Mouse (Mus musculus) cerebellum, postnatal 10 days (tissue): ENCODE measurements around the gene Nf1.

Experiments used
- DNase-seq, 2 experiments: peaks; one replicate each; pipeline ENCODE4 v3.0.0; 2021; ENCODE audit warnings: mixed read lengths in 2 of 2

Gene Nf1

DNA sequence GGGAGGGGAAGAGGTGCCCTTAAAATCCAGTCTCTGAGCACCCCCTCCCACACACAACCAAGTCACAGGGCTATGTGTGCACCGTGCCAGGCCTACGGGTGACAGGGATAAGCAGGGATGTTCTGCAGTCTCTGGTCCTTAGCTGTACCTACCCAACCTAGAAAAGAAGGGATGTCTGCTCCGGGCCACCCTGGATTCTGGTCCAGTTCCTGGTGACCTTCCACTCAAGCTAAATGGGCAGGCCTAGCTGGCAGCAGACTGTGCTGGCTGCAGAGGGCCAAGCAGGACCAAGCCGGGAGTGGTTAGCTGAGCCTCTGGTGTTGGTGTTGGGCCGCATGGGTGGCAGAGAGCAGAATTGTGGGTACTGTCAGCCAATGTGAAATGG lies 252.1 kb downstream of the Nf1 start:
- DNase-seq = peak; percentile 60 to 72

GRCm38 (mm10) chr11:79593495-79593894 lies 254.0 kb downstream of the Nf1 start:
- DNase-seq = peak in 1 of 2 experiments; percentile 28

DNA sequence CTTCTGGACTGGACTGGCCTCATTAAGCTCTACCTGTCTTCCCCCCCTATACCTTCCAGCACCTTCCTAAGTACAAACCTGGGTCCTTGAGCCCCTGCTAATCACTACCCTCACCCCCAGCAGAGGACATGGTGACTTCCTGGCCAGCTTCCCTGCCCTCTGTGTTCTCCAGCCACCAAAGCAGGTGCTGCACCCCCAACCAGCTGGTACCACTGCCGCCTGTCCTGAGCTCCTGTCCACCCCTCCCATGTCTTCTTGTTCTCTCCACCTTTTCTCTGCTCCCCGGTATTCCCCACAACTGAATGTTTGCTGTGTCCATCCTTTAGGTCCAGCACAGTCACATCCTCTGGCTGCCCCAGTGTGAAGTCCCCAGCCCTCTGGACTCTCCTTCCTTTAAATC lies 271.0 kb downstream of the Nf1 start:
- peak in 1 of 2 experiments; percentile 46 for DNase-seq

- peak; percentile 57 for DNase-seq
Observed at GRCm38 (mm10) chr11:79611011-79611666, 271.6 kb downstream of the Nf1 start.

- DNase-seq = peak in 1 of 2 experiments; percentile 44
Observed at GRCm38 (mm10) chr11:79612046-79612600, 272.6 kb downstream of the Nf1 start.

DNA sequence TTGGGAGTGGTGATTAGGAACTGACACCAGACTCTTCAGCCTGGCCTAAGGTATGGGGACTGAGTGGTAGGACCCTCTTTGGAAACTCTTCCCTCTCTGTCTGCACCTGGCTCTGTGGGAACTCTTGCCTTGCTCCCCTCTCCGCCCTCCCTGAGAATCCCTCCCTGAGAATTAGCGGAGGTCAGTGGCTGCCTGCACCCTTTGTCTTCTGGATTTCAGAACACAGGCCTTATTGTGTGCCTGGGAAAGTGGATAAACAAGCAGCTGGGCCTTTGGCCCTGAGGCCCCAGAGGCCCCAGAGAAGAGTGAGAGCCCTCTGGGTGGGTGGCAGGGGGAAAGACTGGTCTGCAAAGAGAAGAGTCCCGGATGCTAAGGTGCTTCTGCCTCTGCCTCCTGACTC lies 273.6 kb downstream of the Nf1 start:
- no peak for DNase-seq

GRCm38 (mm10) chr11:79613711-79614110 lies 274.2 kb downstream of the Nf1 start:
- DNase-seq = no peak

DNA sequence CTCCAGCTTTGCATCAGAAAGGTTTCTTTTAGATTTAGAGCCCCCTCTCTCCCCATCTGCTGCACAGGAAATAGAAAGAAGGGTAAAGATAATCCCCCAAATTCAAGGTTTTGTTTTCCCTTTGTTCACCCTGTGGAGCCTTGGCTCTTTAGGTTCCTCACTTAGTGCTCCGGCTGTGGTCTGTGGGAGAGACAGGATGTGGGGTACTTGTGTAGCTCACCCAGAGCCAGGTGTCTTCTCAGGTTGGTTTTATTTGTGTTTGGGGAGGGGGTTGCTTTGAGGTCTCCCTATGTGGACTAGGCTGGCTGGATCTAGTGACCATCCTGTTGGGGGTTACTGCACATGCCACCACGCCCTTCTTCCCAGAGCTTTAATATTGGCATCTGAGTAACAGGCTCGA lies 275.4 kb downstream of the Nf1 start:
- no peak for DNase-seq

DNA sequence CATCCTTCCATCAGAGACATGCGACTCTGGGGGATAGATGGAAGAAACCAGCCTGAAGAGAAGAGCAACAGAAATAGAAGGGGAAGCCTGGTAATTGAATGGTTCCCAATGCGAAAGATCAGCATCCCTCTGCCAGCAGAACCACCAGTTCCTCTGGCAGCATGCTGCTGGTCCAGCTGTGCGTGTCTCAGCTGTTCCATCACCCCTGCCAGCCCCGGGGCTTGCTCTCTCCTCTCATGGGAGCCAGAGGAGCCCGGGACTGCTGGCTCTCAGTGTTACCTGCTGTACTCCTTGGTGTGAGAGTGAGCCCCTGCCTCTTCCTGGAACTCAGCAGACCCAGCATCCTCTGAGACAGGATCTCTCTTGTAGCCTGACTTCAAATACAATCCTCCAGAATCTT lies 276.4 kb downstream of the Nf1 start:
- peak in 1 of 2 experiments; percentile 48 for DNase-seq

DNA sequence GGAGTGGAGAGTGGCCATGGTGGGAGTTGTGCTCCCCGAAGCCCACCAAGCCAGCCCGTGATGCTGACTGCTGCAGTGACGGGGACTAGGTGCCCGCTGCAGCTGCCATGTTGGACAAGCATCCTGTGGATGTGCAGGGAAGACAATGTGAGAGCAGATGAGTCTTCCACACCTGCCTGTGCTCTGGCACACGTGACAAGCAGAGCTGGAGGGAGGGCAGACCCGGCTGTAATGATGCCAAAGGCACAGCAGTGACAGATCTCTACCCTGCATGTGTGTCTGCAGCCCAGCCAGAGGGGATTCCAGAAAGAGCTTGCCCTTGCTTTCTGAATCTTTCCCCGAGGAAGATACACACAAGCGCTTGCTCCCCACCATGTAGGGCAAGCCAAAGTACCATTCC lies 278.5 kb downstream of the Nf1 start:
- DNase-seq = peak; percentile 66 to 74

DNA sequence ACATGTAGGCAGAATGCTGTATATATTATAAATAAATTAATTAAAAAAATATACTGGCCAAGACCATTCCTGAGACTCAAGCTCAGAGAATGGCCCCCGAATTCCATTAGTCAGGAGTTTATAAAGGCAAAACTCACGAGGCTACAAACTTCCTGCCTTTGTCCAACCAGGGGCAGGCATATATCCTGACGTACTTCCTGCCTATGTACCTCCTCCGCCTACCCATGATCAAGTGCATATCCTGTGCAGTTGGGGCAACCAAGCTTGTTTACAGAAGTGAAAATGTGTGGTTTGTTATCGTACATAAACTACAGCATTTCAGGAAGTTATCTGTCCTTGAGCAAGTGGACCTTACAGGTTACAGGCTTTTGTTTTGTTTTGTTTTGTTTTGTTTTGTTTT lies 283.5 kb downstream of the Nf1 start:
- DNase-seq = no peak

DNA sequence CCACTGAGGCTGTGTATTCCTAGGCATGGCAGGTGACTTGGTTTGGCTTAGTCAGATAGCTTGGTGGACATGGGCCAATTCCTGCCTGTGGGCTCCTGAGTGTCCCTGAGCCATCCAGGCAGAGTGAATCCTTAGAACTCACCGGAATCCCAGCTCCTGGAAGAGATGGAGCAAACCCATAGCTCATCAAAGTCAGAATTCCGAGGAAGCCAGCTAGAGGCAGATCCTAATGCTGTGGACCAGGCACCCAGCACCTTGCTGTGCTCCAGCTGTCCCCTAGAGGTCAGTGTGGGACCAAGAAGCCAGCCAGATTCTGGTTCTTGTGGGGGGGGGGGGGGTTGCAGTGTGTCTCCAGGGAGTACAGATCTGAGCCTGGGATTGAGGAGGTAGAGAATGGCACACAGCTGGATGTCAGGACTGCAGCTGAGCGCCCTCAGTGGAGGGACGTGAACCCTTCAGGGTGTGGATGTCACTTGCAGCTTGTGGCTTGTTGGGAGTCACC lies 285.4 kb downstream of the Nf1 start:
- peak; percentile 81 to 85 for DNase-seq

- no peak for DNase-seq
Observed at GRCm38 (mm10) chr11:79628716-79629115, 289.2 kb downstream of the Nf1 start.

DNA sequence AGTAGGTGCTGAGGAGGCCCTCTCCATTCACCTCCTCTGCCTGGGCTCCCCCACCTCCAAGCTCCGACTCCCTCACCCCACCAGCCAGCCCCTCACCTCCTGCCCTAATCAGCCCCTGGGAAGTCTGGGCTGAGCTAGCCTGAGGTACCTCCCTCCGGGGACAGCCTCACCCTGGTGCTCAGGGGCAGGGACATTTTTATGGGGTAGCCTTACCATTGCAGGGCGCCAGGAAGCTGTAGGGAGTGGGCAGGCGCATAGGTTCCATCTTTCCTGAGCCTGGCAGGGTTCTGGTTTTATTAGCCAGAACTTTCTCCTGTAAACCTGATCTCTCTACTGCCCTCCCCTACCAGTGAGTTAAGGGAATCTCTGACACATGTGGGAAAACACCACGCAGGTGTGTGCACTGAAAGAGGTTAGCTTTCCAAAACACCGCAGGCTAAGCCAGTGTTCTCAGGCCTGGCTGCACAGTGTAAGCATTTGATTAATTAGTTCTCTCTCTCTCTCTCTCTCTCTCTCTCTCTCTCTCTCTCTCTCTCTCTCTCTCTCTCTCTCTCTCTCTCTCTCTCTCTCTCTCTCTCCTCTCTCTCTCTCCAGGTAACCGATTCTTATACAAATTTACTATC lies 290.4 kb downstream of the Nf1 start:
- DNase-seq = no peak

GRCm38 (mm10) chr11:79630521-79630920 lies 291.0 kb downstream of the Nf1 start:
- DNase-seq = no peak
